Mouse (Mus musculus) hindbrain, embryonic 11.5 days (tissue): Measurements from ENCODE around the gene Bcan. TPM values are rescaled to one million over a fixed set of nuclear protein-coding genes. Genes with fewer than 3 reads are reported as not detected.

Source experiments
- ATAC-seq: fragments of 200-750 bp; cut with Nextera tagmentation; 2 replicates; pipeline ENCODE4 v1.8.0; 2017; ENCODE audit warnings: mild to moderate bottlenecking, moderate TSS enrichment, moderate library complexity; ENCODE audit not compliant: low FRiP score
- DNase-seq: peaks from one replicate; pipeline ENCODE4 v3.0.0-alpha.2; 2015; ENCODE audit warnings: low spot score
- H3K27ac ChIP-seq: fragments of 300-500 bp; sonication (generic); 2 replicates; pipeline ENCODE4 v1.5.1; 2014; ENCODE audit warnings: mild to moderate bottlenecking, low read depth, low read length
- H3K27me3 ChIP-seq: fragments of 300-500 bp; sonication (generic); 2 replicates; pipeline ENCODE4 v1.6.1; 2014; ENCODE audit warnings: mild to moderate bottlenecking, low read length, moderate library complexity, mixed read lengths; ENCODE audit not compliant: control insufficient read depth, insufficient read depth
- H3K36me3 ChIP-seq: fragments of 300-500 bp; sonication (generic); 2 replicates; pipeline ENCODE4 v1.6.1; 2014; ENCODE audit warnings: mild to moderate bottlenecking, low read length, moderate library complexity, mixed read lengths; ENCODE audit not compliant: control insufficient read depth, insufficient read depth
- H3K4me1 ChIP-seq: fragments of 300-500 bp; sonication (generic); replicated peaks from 2 replicates; pipeline ENCODE4 v1.6.1; 2014; ENCODE audit warnings: low read length, mixed read lengths; ENCODE audit not compliant: control insufficient read depth, insufficient read depth
- H3K4me2 ChIP-seq: fragments of 300-500 bp; sonication (generic); replicated peaks from 2 replicates; pipeline ENCODE4 v1.6.1; 2014; ENCODE audit warnings: mild to moderate bottlenecking, low read depth, low read length
- H3K4me3 ChIP-seq: fragments of 300-500 bp; sonication (generic); 2 replicates; pipeline ENCODE4 v1.5.1; 2014; ENCODE audit warnings: low read depth, low read length
- H3K9ac ChIP-seq: fragments of 300-500 bp; sonication (generic); 2 replicates; pipeline ENCODE4 v1.6.1; 2014; ENCODE audit warnings: low read depth, low read length
- H3K9me3 ChIP-seq: fragments of 300-500 bp; sonication (generic); 2 replicates; pipeline ENCODE4 v1.6.1; 2016; ENCODE audit warnings: low read length; ENCODE audit not compliant: control insufficient read depth
- WGBS: fragments of 180-500 bp; shearing (Covaris S2); extraction: QIAGEN DNeasy Blood & Tissue Kit; methylation state at CpG from one replicate; pipeline ENCODE4 v1.1.7; 2014; 5-methylcytosine and 5-hydroxymethylcytosine counted together
- polyA plus RNA-seq: library from polyadenylated mRNA; unstranded; fragments of >200 nt; fragmentation: Nextera tagmentation; extraction: Ambion mirVana; gene quantifications from 2 replicates; pipeline ENCODE4 v1.2.1, GENCODE M21; 2014

Gene Bcan
- polyA plus RNA-seq, 1 experiment from 2014 or later, result 0.82 TPM

GRCm38 (mm10) chr3:87951946-87952345 is 48.1 kb downstream of the Bcan start:
- ATAC-seq (no peak), DNase-seq (no peak)
- Histone ChIP-seq H3K9me3 (no peaks in the 10 kb centered on the region), H3K4me2 (peak overlapping the region; percentile 86), H3K4me1 (peaks cover 23% of the 10 kb centered on the region), H3K27ac (peak overlapping the region; percentile 75), H3K36me3 (no peaks in the 10 kb centered on the region), H3K27me3 (no peaks in the 10 kb centered on the region), H3K9ac (peak overlapping the region; percentile 25; the same call in 1 of the 2 replicates), H3K4me3 (peak overlapping the region; percentile 23)
- 5% methylated on average over 12 of the region's 12 CpGs for WGBS

GRCm38 (mm10) chr3:87949955-87950515 is 50.0 kb downstream of the Bcan start:
- under 1% methylated on average over 13 of the region's 13 CpGs for WGBS
- H3K9me3 ChIP-seq, result no peaks in the 10 kb centered on the region
- peaks cover 41% of the 10 kb centered on the region for H3K4me1 ChIP-seq
- DNase-seq (peak; percentile 64), ATAC-seq (no peak)
- H3K9ac ChIP-seq, result peak overlapping the region; percentile 73
- no peaks in the 10 kb centered on the region for H3K36me3 ChIP-seq
- peak overlapping the region; percentile 91 for H3K27ac ChIP-seq
- no peaks in the 10 kb centered on the region for H3K27me3 ChIP-seq
- H3K4me2 ChIP-seq, result peak overlapping the region; percentile 86
- peak overlapping the region; percentile 57 for H3K4me3 ChIP-seq

GRCm38 (mm10) chr3:87949266-87949954 is 50.6 kb downstream of the Bcan start:
- ATAC-seq (no peak), DNase-seq (peak; percentile 62)
- H3K9ac ChIP-seq, result peak overlapping the region; percentile 73
- H3K27me3 ChIP-seq, result no peaks in the 10 kb centered on the region
- H3K4me1 ChIP-seq, result peaks cover 44% of the 10 kb centered on the region
- H3K27ac ChIP-seq, result peak overlapping the region; percentile 91
- peak overlapping the region; percentile 57 for H3K4me3 ChIP-seq
- no peaks in the 10 kb centered on the region for H3K9me3 ChIP-seq
- peak overlapping the region; percentile 86 for H3K4me2 ChIP-seq
- WGBS, result 1% methylated on average over 16 of the region's 16 CpGs
- no peaks in the 10 kb centered on the region for H3K36me3 ChIP-seq

- ATAC-seq (peak; percentile 13), DNase-seq (peak; percentile 83)
- Histone ChIP-seq H3K4me2 (peak within 1 kb of the TSS; percentile 86), H3K4me1 (peaks cover 44% of the 10 kb centered on the region), H3K27me3 (no peaks in the 10 kb centered on the region), H3K27ac (peak within 1 kb of the TSS; percentile 91), H3K9me3 (no peaks in the 10 kb centered on the region), H3K36me3 (no peaks in the 10 kb centered on the region), H3K9ac (peak within 1 kb of the TSS; percentile 73), H3K4me3 (peak within 1 kb of the TSS; percentile 57)
- under 1% methylated on average over 33 of the region's 35 CpGs for WGBS
Observed at GRCm38 (mm10) chr3:87948378-87949265, 51.4 kb downstream of the Bcan start, which contains the start of gene Crabp2. Crabp2 (plus strand) TSS chr3:87948666.

- peak; percentile 51 for ATAC-seq
- H3K4me1 ChIP-seq, result peaks cover 40% of the 10 kb centered on the region
- peak overlapping the region; percentile 91 for H3K27ac ChIP-seq
- no peaks in the 10 kb centered on the region for H3K36me3 ChIP-seq
- 1% methylated on average over 17 of the region's 17 CpGs for WGBS
- H3K9me3 ChIP-seq, result no peaks in the 10 kb centered on the region
- peak overlapping the region; percentile 57 for H3K4me3 ChIP-seq
- H3K9ac ChIP-seq, result peak overlapping the region; percentile 73
- DNase-seq, result peak; percentile 84
- no peaks in the 10 kb centered on the region for H3K27me3 ChIP-seq
- peak overlapping the region; percentile 86 for H3K4me2 ChIP-seq
Observed at GRCm38 (mm10) chr3:87947811-87948199, 52.2 kb downstream of the Bcan start.

- WGBS, result 2% methylated on average over 26 of the region's 26 CpGs
- H3K36me3 ChIP-seq, result no peaks in the 10 kb centered on the region
- H3K4me3 ChIP-seq, result peak overlapping the region; percentile 57
- no peaks in the 10 kb centered on the region for H3K27me3 ChIP-seq
- H3K4me1 ChIP-seq, result peaks cover 35% of the 10 kb centered on the region
- no peaks in the 10 kb centered on the region for H3K9me3 ChIP-seq
- H3K27ac ChIP-seq, result peak overlapping the region; percentile 91
- ATAC-seq (peak; percentile 17; the same call in 1 of the 2 replicates), DNase-seq (peak; percentile 64)
- peak overlapping the region; percentile 86 for H3K4me2 ChIP-seq
- H3K9ac ChIP-seq, result peak overlapping the region; percentile 73
Observed at GRCm38 (mm10) chr3:87947056-87947810, 52.8 kb downstream of the Bcan start.

GRCm38 (mm10) chr3:87946541-87946860 is 53.5 kb downstream of the Bcan start:
- no peak for ATAC-seq
- Histone ChIP-seq H3K4me3 (no peak overlapping the region), H3K4me1 (peaks cover 33% of the 10 kb centered on the region), H3K9me3 (no peaks in the 10 kb centered on the region), H3K27me3 (no peaks in the 10 kb centered on the region), H3K36me3 (no peaks in the 10 kb centered on the region), H3K4me2 (no peak overlapping the region; the same call in 1 of the 2 replicates), H3K27ac (peak overlapping the region; percentile 91), H3K9ac (peak overlapping the region; percentile 2; the same call in 1 of the 2 replicates)
- WGBS, result 0% methylated on average over 1 of the region's 1 CpGs
- DNase-seq, result no peak
